Mouse (Mus musculus) embryonic fibroblast, embryonic 13.5 days (primary cell): ENCODE measurements around the gene Cyb5d2.
"Not testable (repeated sequence)": the region's sequence is repeated elsewhere in the genome, so short reads cannot be mapped to it uniquely, and the experiment has no call there.

Experiments used
- CTCF ChIP-seq: IDR thresholded peaks from 2 replicates; pipeline ENCODE4 v1.5.1; 2011; ENCODE audit warnings: mild to moderate bottlenecking, control low read depth, low read length, moderate library complexity, borderline replicate concordance; ENCODE audit not compliant: insufficient read depth
- POLR2A ChIP-seq: IDR thresholded peaks from 2 replicates; pipeline ENCODE4 v1.6.1; 2011; ENCODE audit warnings: low read depth, mild to moderate bottlenecking, control low read depth, low read length, moderate library complexity

DNA sequence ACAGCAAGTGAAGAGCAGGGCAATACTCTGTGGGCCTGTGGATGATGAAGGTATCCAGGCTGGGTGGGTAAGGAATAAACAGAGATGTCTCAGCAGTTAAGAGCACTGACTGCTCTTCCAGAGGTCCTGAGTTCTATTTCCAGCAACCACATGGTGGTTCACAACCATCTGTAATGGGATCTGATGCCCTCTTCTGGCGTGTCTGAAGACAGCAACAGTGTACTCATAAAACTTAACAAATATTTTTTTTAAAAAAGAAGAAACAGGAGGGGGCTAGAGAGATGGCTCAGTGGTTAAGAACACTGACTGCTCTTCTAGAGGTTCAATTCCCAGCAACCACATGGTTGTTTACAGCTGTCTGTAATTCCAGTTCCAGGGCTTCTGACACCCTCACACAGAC is 23.3 kb downstream of the Cyb5d2 start:
- not testable (repeated sequence) for TF ChIP-seq POLR2A, CTCF
